Mouse (Mus musculus): ENCODE measurements at regions not wholly inside any gene's neighbourhood (a gene's known extent, or its start where the extent isn't known, plus 50 kb on each side); places are given as distances from the start of the nearest gene placed in this dataset.

- ATAC-seq (ENCODE audit: low FRiP score, low read depth) (no peak), DNase-seq (ENCODE audit: low spot score) (no peak)
- Histone ChIP-seq H3K9me3 (ENCODE audit: control insufficient read depth, low read length) (no peaks in the 10 kb centered on the region), H3K4me1 (ENCODE audit: control insufficient read depth, insufficient read depth, low read length) (0 out of 2 replicates have a peak, but pooled peaks cover 4% of the 10 kb centered on the region), H3K27me3 (ENCODE audit: control insufficient read depth, insufficient read depth, low read length) (no peaks in the 10 kb centered on the region), H3K36me3 (ENCODE audit: control insufficient read depth, insufficient read depth, low read length) (no peaks in the 10 kb centered on the region), H3K4me3 (replicated peaks; ENCODE audit: low read length) (no peak overlapping the region), H3K27ac (replicated peaks; ENCODE audit: low read depth, low read length) (no peak overlapping the region), H3K9ac (ENCODE audit: low read depth, low read length, severe bottlenecking) (no peak overlapping the region), H3K4me2 (replicated peaks; ENCODE audit: low read depth, low read length, severe bottlenecking) (no peak overlapping the region)
- no peak for TF ChIP-seq POLR2A (IDR thresholded peaks at IDR 0.05; ENCODE audit: borderline replicate concordance, extremely low read depth, insufficient read depth, insufficient read length)
- 15% methylated on average over 1 of the region's 1 CpGs for WGBS
These were observed 108.3 kb downstream of the Pcdh18 start for GRCm38 (mm10) chr3:49648895-49649175.

- ATAC-seq (ENCODE audit: low FRiP score, low read depth), result no peak
These were observed 108.9 kb downstream of the Pcdh18 start for GRCm38 (mm10) chr3:49648040-49648894.

DNA sequence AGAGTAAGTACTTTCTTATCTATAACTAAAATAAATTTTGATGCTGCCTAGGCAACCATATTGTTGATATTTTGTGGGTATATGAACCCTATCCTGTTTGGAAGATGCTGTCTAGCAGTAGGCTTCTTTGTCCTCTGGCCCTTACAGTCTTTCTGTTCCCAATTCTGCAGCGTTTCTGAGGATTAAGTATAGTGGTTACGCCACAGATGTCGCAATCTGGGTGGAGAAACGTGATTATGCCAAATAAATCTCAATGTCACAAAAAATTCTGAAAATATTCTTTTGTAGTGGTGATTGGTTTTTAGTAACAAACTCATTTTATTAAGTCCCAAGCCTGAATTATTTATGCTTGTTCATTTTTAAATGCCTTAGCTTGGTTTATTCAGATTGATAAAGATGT is 112.1 kb downstream of the Pcdh18 start:
- Histone ChIP-seq H3K27ac (replicated peaks; ENCODE audit: low read depth, low read length) (no peak overlapping the region), H3K27me3 (ENCODE audit: control insufficient read depth, insufficient read depth, low read length) (no peaks in the 10 kb centered on the region), H3K9me3 (ENCODE audit: control insufficient read depth, low read length) (no peaks in the 10 kb centered on the region), H3K36me3 (ENCODE audit: control insufficient read depth, insufficient read depth, low read length) (no peaks in the 10 kb centered on the region), H3K4me3 (replicated peaks; ENCODE audit: low read length) (no peak overlapping the region), H3K4me2 (replicated peaks; ENCODE audit: low read depth, low read length, severe bottlenecking) (no peak overlapping the region), H3K9ac (ENCODE audit: low read depth, low read length, severe bottlenecking) (no peak overlapping the region), H3K4me1 (ENCODE audit: control insufficient read depth, insufficient read depth, low read length) (peaks cover 11% of the 10 kb centered on the region; the same call in 1 of the 2 replicates)
- no peak for ATAC-seq (ENCODE audit: low FRiP score, low read depth)
- WGBS, result 93% methylated on average over 4 of the region's 4 CpGs
- no peak for DNase-seq (ENCODE audit: low spot score)
- no peak for TF ChIP-seq POLR2A (IDR thresholded peaks at IDR 0.05; ENCODE audit: borderline replicate concordance, extremely low read depth, insufficient read depth, insufficient read length)

More at GRCm38 (mm10) chr3:49648040-49648894, 108.9 kb downstream of the Pcdh18 start:
- no peak for TF ChIP-seq POLR2A (IDR thresholded peaks at IDR 0.05; ENCODE audit: borderline replicate concordance, extremely low read depth, insufficient read depth, insufficient read length)
- H3K27me3 ChIP-seq (ENCODE audit: control insufficient read depth, insufficient read depth, low read length), result no peaks in the 10 kb centered on the region
- no peak overlapping the region for H3K4me3 ChIP-seq (replicated peaks; ENCODE audit: low read length)
- H3K4me1 ChIP-seq (ENCODE audit: control insufficient read depth, insufficient read depth, low read length), result 0 out of 2 replicates have a peak, but pooled peaks cover 8% of the 10 kb centered on the region
- no peaks in the 10 kb centered on the region for H3K9me3 ChIP-seq (ENCODE audit: control insufficient read depth, low read length)
- DNase-seq (ENCODE audit: low spot score), result peak; percentile 77
- peak overlapping the region; percentile 59 for H3K27ac ChIP-seq (replicated peaks; ENCODE audit: low read depth, low read length)
- no peak overlapping the region for H3K4me2 ChIP-seq (replicated peaks; ENCODE audit: low read depth, low read length, severe bottlenecking)
- no peak overlapping the region for H3K9ac ChIP-seq (ENCODE audit: low read depth, low read length, severe bottlenecking)
- 72% methylated on average over 5 of the region's 5 CpGs for WGBS
- H3K36me3 ChIP-seq (ENCODE audit: control insufficient read depth, insufficient read depth, low read length), result no peaks in the 10 kb centered on the region

DNA sequence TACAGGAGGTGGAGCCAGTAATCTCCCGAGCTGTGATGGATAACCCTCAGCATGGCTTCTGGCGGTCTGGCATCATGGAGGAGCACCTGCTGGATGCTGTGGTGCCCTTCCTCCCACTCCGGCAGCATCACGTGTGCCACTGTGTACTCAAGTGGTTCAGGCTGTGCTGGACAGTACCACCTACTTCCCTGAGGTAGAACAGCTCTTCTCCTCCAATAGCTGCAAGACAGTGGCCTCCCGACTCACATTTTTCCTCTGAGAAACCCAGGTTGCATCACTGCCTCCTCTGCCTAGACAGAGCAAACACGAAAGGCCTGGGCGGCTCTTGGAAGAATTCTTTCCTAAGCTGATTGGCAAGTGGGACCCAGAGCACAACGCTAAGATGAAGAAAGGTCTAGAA is 113.3 kb downstream of the Pcdh18 start:
- no peak overlapping the region for H3K9ac ChIP-seq (ENCODE audit: low read depth, low read length, severe bottlenecking)
- H3K36me3 ChIP-seq (ENCODE audit: control insufficient read depth, insufficient read depth, low read length), result no peaks in the 10 kb centered on the region
- DNase-seq (ENCODE audit: low spot score) (no peak), ATAC-seq (ENCODE audit: low FRiP score, low read depth) (no peak)
- WGBS, result 91% methylated on average over 8 of the region's 8 CpGs
- H3K4me2 ChIP-seq (replicated peaks; ENCODE audit: low read depth, low read length, severe bottlenecking), result no peak overlapping the region
- peak overlapping the region; percentile 55; the same call in 1 of the 2 replicates for H3K27ac ChIP-seq (replicated peaks; ENCODE audit: low read depth, low read length)
- H3K4me3 ChIP-seq (replicated peaks; ENCODE audit: low read length), result no peak overlapping the region
- no peak for TF ChIP-seq POLR2A (IDR thresholded peaks at IDR 0.05; ENCODE audit: borderline replicate concordance, extremely low read depth, insufficient read depth, insufficient read length)
- no peaks in the 10 kb centered on the region for H3K9me3 ChIP-seq (ENCODE audit: control insufficient read depth, low read length)
- peaks cover 11% of the 10 kb centered on the region; the same call in 1 of the 2 replicates for H3K4me1 ChIP-seq (ENCODE audit: control insufficient read depth, insufficient read depth, low read length)
- no peaks in the 10 kb centered on the region for H3K27me3 ChIP-seq (ENCODE audit: control insufficient read depth, insufficient read depth, low read length)

DNA sequence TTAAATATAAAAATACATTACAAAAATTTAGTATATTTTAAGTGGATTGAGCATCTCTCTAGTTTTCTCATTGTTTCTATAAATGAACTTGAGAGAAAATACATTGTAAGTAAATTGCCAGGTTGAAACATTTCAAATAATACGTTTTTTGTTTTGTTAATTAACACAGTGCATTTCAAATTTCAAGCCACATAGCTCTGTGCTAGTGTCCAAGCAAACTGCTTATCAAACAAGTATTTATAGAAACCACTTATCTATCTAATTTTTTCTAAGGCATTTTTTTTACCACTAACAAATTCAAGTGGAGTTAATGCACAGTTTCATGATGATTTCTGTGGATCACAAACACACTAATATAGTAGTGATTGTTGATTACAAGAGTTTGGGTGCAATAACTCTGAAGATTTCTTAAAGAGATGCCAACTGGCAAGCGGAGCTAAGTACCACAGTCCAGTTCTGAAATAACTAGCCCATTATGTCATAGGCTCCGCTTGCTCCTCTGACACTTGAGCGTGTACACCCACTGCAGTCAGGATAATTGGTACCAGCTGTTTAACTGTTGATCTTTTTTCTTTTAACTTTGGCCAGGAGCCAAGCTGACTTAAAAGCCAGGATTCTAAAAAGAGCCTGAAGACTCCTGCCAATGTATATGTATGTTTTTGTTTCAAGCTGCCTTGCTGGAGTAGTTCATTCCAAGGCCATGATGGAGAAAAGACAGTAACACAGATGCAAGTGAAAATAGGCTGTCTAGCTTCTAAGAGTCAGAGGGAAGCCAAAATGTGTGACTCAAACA is 115.0 kb downstream of the Pcdh18 start:
- 15% methylated on average over 4 of the region's 4 CpGs for WGBS
- H3K9ac ChIP-seq (ENCODE audit: low read depth, low read length, severe bottlenecking), result no peak overlapping the region
- peak; percentile 99 for DNase-seq (ENCODE audit: low spot score)
- peak overlapping the region; percentile 65; the same call in 1 of the 2 replicates for H3K27ac ChIP-seq (replicated peaks; ENCODE audit: low read depth, low read length)
- H3K4me3 ChIP-seq (replicated peaks; ENCODE audit: low read length), result no peak overlapping the region
- ATAC-seq (ENCODE audit: low FRiP score, low read depth), result peak; percentile 97
- H3K4me2 ChIP-seq (replicated peaks; ENCODE audit: low read depth, low read length, severe bottlenecking), result no peak overlapping the region
- H3K4me1 ChIP-seq (ENCODE audit: control insufficient read depth, insufficient read depth, low read length), result peaks cover 7% of the 10 kb centered on the region; the same call in 1 of the 2 replicates
- no peaks in the 10 kb centered on the region for H3K27me3 ChIP-seq (ENCODE audit: control insufficient read depth, insufficient read depth, low read length)
- H3K9me3 ChIP-seq (ENCODE audit: control insufficient read depth, low read length), result no peaks in the 10 kb centered on the region
- TF ChIP-seq POLR2A (IDR thresholded peaks at IDR 0.05; ENCODE audit: borderline replicate concordance, extremely low read depth, insufficient read depth, insufficient read length), result no peak
- H3K36me3 ChIP-seq (ENCODE audit: control insufficient read depth, insufficient read depth, low read length), result no peaks in the 10 kb centered on the region
